Mouse (Mus musculus) heart, adult 2 months (tissue): ENCODE data around the gene Surf2. TPM values are rescaled to one million over a fixed set of nuclear protein-coding genes. Genes with fewer than 3 reads are reported as not detected.
"Not testable (repeated sequence)": the region's sequence is repeated elsewhere in the genome, so short reads cannot be mapped to it uniquely, and the experiment has no call there.

Experiments
- DNase-seq, 2 experiments: peaks; one replicate each; pipeline ENCODE4 v3.0.0; 2021
- H3K27ac ChIP-seq: fragments of 200-600 bp; 2 replicates; pipeline ENCODE4 v1.8.1; 2022
- H3K27me3 ChIP-seq: fragments of 200-500 bp; 2 replicates; pipeline ENCODE4 v1.6.1; 2012; ENCODE audit warnings: mild to moderate bottlenecking, low read length, inconsistent platforms, mixed read lengths; ENCODE audit not compliant: control insufficient read depth, insufficient read depth
- H3K36me3 ChIP-seq: fragments of 200-500 bp; 2 replicates; pipeline ENCODE4 v1.6.1; 2012; ENCODE audit warnings: low read length, inconsistent platforms; ENCODE audit not compliant: control insufficient read depth, insufficient read depth
- H3K4me1 ChIP-seq: fragments of 200-500 bp; 2 replicates; pipeline ENCODE4 v1.6.1; 2011; ENCODE audit warnings: low read length; ENCODE audit not compliant: control insufficient read depth, insufficient read depth
- H3K4me3 ChIP-seq: fragments of 200-600 bp; 2 replicates; pipeline ENCODE4 v1.8.1; 2022
- H3K79me2 ChIP-seq: fragments of 200-500 bp; replicated peaks from 2 replicates; pipeline ENCODE4 v1.6.1; 2012; ENCODE audit warnings: mild to moderate bottlenecking, inconsistent platforms, low read length, moderate library complexity, mixed read lengths; ENCODE audit not compliant: control insufficient read depth, insufficient read depth
- H3K9ac ChIP-seq: fragments of 200-500 bp; 2 replicates; pipeline ENCODE4 v1.6.1; 2012; ENCODE audit warnings: low read depth, mild to moderate bottlenecking, control low read depth, inconsistent platforms, low read length, mixed read lengths
- CTCF ChIP-seq: fragments of 200-600 bp; IDR thresholded peaks from 2 replicates; pipeline ENCODE4 v1.8.1; 2022; ENCODE audit warnings: antibody characterized with exemption, mild to moderate bottlenecking, moderate library complexity
- EP300 ChIP-seq: fragments of 200-500 bp; IDR thresholded peaks from 2 replicates; pipeline ENCODE4 v1.6.1; 2011; ENCODE audit warnings: low read depth, low read length, control low read depth; ENCODE audit not compliant: insufficient read depth
- POLR2A ChIP-seq: fragments of 200-500 bp; IDR thresholded peaks from 2 replicates; pipeline ENCODE4 v1.6.1; 2011; ENCODE audit warnings: mild to moderate bottlenecking, low read depth, low read length, control low read depth; ENCODE audit not compliant: insufficient read depth
- WGBS: fragments of 180-500 bp; shearing (Covaris S2); methylation state at CpG from one replicate; pipeline ENCODE4 v1.1.7; 2018; 5-methylcytosine and 5-hydroxymethylcytosine counted together
- intact Hi-C: fragments of 180-260 bp; cut with DNase I; formaldehyde crosslinking; loops from one replicate; pipeline ENCODE4 v1.15.1; 2025
- long read RNA-seq: library from polyadenylated mRNA; stranded (forward); transcript quantifications from one replicate; pipeline ENCODE4 v2.0.0, GENCODE M21; 2021
- polyA plus RNA-seq: library from polyadenylated mRNA; depleted of rRNA; stranded (reverse); fragments of >200 nt; gene quantifications from 2 replicates; pipeline ENCODE4 v1.2.3, GENCODE M21; 2012; rRNA removed
- total RNA-seq, 2 experiments: library from RNA; stranded (reverse); gene quantifications; 2 replicates each; pipeline ENCODE4 v1.2.3; 2021

Surf2 gene
- total RNA-seq = 10 to 100 TPM; 15.2 to 16.8 TPM
- 21.6 and 22.7 TPM in 2 replicates for polyA plus RNA-seq
- long read RNA-seq, transcript Surf2-201 (6 exons, 1,203 nt) = major isoform, 8 of 12 reads
- long read RNA-seq, partial matches to known transcripts = 0 of 12 reads
- long read RNA-seq, other reads (novel, unspliced or antisense) = 4 of 12 reads

GRCm38 (mm10) chr2:26915927-26916728 is at the start of gene Surf2, which contains the start of gene Surf1:
Gene Surf2 (plus strand): TSS chr2:26916367.
Gene Surf1 (minus strand): TSS chr2:26916530.
- intact Hi-C loops = loop anchor here (5.0 kb wide), 1 partner anchor 46 kb away; the partner anchor contains the start of gene Rexo4

GRCm38 (mm10) chr2:26870666-26871065 is 45.5 kb upstream of the Surf2 start:
- Histone ChIP-seq H3K79me2 (no peaks in the 10 kb centered on the region), H3K27me3 (no peaks in the 10 kb centered on the region), H3K36me3 (no peaks in the 10 kb centered on the region), H3K4me3 (no peak overlapping the region), H3K27ac (no peak overlapping the region), H3K9ac (no peak overlapping the region), H3K4me1 (no peaks in the 10 kb centered on the region)
- WGBS = 48% methylated on average over 6 of the region's 6 CpGs
- no peak for DNase-seq
- intact Hi-C loops = no loop called here
- no peak for TF ChIP-seq CTCF
- no peak for TF ChIP-seq POLR2A
- no peak for TF ChIP-seq EP300

More at GRCm38 (mm10) chr2:26915927-26916728, at the start of gene Surf2, which contains the start of gene Surf1:
- DNase-seq = peak; percentile 85 to 87
- peak; percentile 72; the same call in 1 of the 2 replicates for TF ChIP-seq EP300
- no peak for TF ChIP-seq CTCF
- TF ChIP-seq POLR2A = peak; percentile 90
- H3K9ac ChIP-seq = peak within 1 kb of the TSS; percentile 70
- peaks cover 2% of the 10 kb centered on the region for H3K79me2 ChIP-seq
- H3K27me3 ChIP-seq = no peaks in the 10 kb centered on the region
- H3K4me1 ChIP-seq = peaks cover 12% of the 10 kb centered on the region
- peaks cover 7% of the 10 kb centered on the region for H3K36me3 ChIP-seq
- H3K4me3 ChIP-seq = peak within 1 kb of the TSS; percentile 69
- 2% methylated on average over 47 of the region's 47 CpGs for WGBS
- H3K27ac ChIP-seq = peak within 1 kb of the TSS; percentile 83

GRCm38 (mm10) chr2:26878571-26878970 is 37.6 kb upstream of the Surf2 start:
- Histone ChIP-seq H3K4me1 (no peaks in the 10 kb centered on the region), H3K36me3 (no peaks in the 10 kb centered on the region), H3K27me3 (0 out of 2 replicates have a peak, but pooled peaks cover 2% of the 10 kb centered on the region), H3K4me3 (no peak overlapping the region), H3K27ac (no peak overlapping the region), H3K9ac (no peak overlapping the region), H3K79me2 (no peaks in the 10 kb centered on the region)
- intact Hi-C loops = no loop called here
- no peak for TF ChIP-seq POLR2A
- no peak for TF ChIP-seq EP300
- TF ChIP-seq CTCF = no peak
- DNase-seq = no peak

- H3K27ac ChIP-seq, H3K9ac ChIP-seq, H3K27me3 ChIP-seq, H3K4me1 ChIP-seq, intact Hi-C loops, H3K4me3 ChIP-seq, DNase-seq, H3K79me2 ChIP-seq, H3K36me3 ChIP-seq: not testable (repeated sequence)
- WGBS = 96% methylated on average over 2 of the region's 2 CpGs
Measured at GRCm38 (mm10) chr2:26885541-26885940, 30.6 kb upstream of the Surf2 start.

GRCm38 (mm10) chr2:26886170-26886569 is 30.0 kb upstream of the Surf2 start:
- H3K27ac ChIP-seq, H3K4me3 ChIP-seq, H3K79me2 ChIP-seq, H3K36me3 ChIP-seq, intact Hi-C loops, H3K27me3 ChIP-seq, DNase-seq, H3K9ac ChIP-seq, H3K4me1 ChIP-seq: not testable (repeated sequence)
- 78% methylated on average over 4 of the region's 4 CpGs for WGBS

- Histone ChIP-seq H3K27ac (no peak overlapping the region), H3K27me3 (no peaks in the 10 kb centered on the region), H3K9ac (no peak overlapping the region), H3K4me1 (no peaks in the 10 kb centered on the region), H3K79me2 (no peaks in the 10 kb centered on the region), H3K4me3 (no peak overlapping the region), H3K36me3 (no peaks in the 10 kb centered on the region; the same call in 1 of the 2 replicates)
- WGBS = 86% methylated on average over 4 of the region's 4 CpGs
- TF ChIP-seq EP300 (no peak), CTCF (no peak), POLR2A (no peak)
- intact Hi-C loops = no loop called here
- no peak for DNase-seq
Measured at GRCm38 (mm10) chr2:26895898-26896297, 20.3 kb upstream of the Surf2 start.
